Mouse (Mus musculus) kidney, postnatal 10 days (tissue): ENCODE measurements around the gene Wfdc15a.
A peak's percentile ranks its signal among the peaks of the same experiment; 100 is the strongest.

Experiments used
- DNase-seq: peaks from one replicate; pipeline ENCODE4 v3.0.0; 2021; ENCODE audit warnings: mixed read lengths

The Wfdc15a gene

DNA sequence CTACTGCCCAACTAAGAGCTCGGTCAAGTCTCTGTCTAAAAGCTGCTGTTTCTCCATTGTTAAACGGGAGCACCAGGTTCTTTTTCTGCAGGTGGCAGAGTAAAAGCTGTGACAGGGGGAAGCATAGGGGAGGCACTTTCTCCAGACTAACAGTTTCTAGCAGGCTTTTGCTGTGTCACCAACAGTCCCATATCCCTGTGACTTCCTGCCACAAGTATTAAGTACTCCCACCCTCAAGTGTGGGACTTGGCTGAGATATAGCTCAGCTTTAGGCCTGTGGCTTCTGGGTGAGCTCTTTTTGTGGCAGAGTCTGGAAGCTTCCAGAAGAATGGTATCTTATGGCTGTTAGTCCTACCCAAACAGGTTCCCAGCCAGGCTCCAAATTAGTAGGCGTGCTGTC, 24.1 kb downstream of the Wfdc15a start:
- no peak for DNase-seq

DNA sequence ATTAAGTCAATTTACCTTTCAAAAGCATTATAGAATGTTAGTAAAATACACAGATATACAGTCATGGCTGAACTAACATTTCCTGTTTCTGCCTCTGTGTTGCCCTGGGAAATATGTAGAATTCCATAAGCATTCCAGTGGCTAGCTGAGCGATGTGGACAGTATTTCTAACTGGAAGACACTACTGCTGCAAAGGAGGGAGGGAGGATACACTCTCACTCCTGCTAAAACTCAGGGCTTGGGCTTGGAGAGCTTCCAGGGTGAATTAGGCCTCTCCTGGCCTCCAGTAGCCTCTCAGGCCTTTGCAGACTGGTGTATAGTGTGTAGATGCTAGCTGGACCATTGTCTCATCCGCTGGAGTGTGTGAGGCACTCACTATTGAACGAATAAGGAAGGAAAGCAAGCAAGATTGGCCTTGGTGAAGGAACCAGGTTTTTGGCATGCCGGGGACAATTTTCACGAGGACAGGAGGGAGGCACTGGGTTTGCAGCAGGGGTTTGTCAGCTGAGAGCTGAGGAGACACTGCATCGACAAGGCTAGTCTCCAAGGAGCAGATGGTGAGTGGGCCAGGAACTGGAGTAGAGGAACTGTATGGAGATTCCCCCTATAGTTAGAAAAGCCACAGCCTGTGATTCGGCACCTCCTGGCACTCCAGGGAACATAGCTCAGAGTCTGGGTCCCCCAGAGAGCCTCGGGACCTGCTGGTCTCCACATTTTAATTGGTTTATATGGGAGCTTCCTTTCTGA, 25.1 kb downstream of the Wfdc15a start:
- DNase-seq = peak; percentile 36

- no peak for DNase-seq
Observed at GRCm38 (mm10) chr2:164173394-164173793, 26.5 kb downstream of the Wfdc15a start.

- peak; percentile 43 for DNase-seq
Observed at GRCm38 (mm10) chr2:164170902-164171301, 29.0 kb downstream of the Wfdc15a start, which contains the start of gene Kcns1. Gene Kcns1, minus strand, starts transcription at chr2:164171113.

DNA sequence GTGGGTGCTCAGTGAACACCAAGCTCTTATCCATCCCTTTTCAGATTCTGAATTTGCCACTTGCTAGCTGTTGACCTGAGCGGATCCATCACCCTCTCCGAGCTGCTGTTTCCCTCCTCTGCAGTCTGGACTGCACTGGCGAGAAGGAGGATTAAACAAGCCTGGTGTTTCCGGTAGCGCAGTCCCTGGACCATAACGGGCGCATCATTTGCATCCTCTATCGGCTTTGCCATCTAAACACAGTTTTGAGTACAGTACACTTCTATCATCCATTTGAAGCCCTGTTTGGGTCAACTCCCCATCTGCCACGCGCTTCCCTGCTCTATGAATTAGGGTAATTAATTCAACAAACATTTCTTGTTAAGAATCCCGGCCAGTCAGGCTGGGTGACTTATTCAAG, 29.6 kb downstream of the Wfdc15a start:
- no peak for DNase-seq

DNA sequence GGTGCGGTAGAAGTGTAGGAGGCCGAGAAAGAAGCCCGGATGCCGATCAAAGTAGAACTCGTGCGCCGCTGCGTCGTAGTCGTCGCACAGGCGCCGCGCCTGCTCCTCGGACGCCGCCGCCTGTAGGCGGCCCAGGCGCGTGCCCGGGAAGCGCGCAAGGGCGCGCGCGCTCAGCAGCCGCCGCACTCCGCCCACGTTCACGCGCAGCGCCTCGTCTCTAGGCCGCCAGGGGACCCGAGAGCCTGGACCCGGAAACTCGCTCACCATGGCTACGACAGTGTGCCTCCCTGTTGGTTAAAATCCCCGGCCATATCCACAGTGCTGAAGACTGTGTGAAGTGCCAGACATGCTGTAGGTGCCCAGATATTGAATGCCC, 31.4 kb downstream of the Wfdc15a start:
- peak; percentile 32 for DNase-seq

GRCm38 (mm10) chr2:164167752-164168570, 32.0 kb downstream of the Wfdc15a start:
- DNase-seq = peak; percentile 18

- DNase-seq = no peak
Observed at GRCm38 (mm10) chr2:164164941-164165340, 35.0 kb downstream of the Wfdc15a start.

DNA sequence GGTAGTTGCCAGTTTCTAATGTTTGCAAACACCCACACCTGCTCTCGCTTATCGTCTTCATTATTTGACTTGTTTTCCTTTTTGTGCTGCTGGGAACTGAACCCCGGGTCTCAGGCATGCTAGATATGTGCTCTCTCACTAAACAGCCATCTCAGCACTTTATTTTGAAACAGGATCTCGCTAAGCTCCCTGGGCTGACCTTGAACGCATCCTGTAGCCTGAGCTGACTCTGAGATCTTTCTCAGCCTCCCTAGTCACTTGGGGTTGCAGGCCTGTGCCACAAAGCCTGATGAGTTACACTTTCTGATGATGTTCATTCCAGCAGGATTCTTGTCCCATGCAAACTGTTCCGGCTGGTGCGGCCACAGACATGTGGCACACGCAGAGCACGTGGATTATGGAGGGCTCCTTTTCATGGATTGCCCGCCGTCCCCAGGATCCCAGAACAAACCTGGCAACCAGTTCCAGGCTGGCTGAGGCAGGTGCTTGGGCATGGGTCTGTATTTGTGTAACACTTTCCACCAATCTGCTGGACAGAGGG, 38.3 kb downstream of the Wfdc15a start:
- DNase-seq = no peak

- no peak for DNase-seq
Observed at GRCm38 (mm10) chr2:164158838-164159237, 41.1 kb downstream of the Wfdc15a start.

GRCm38 (mm10) chr2:164156158-164156557, 43.8 kb downstream of the Wfdc15a start:
- no peak for DNase-seq

DNA sequence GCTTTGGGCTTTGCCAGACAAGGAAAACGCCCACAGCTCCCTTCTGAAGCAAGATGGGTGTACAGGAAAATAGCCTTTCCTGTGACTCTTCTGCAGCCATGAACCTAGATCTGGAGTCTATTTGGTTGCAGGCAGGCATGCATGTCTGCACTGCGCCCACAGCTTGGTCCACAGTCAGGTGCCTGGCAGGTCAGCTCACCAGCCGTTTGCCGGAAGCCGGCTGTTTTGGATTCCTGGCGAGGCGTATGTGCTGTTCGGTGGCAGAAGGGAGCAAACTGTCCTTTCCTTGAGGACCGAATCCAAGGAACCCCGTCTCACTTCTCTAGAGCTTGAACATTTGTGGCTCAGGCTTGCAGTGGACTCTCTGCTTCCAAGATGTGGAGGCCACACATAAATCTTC, 45.9 kb downstream of the Wfdc15a start:
- no peak for DNase-seq

DNA sequence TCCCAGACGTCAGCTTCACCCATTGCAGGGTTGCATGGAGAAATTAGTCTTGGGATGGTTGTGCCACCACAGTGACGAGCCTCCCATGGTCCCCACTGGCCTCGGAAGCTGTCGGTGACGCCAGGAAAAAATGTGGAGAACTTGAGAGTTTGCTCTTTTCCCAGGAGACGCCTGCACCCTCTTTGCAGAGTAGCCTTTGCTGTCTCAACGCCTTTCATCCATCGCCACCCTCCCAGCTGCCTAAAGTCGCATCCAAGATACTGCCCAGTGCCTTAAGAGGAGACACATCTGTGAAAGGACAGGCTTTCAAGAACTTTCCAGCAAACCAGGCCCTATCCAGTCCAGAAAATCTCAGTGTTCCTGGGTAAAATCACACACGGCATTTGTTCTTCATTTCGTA, 47.6 kb downstream of the Wfdc15a start:
- DNase-seq = no peak

GRCm38 (mm10) chr2:164150086-164150760, 49.7 kb downstream of the Wfdc15a start:
- no peak for DNase-seq
